Mouse (Mus musculus) R1 (cell line): ENCODE results near the gene Ago4.

Experiments used
- DNase-seq: peaks from one replicate; pipeline ENCODE4 v3.0.0-alpha.2; 2018; ENCODE audit warnings: low read depth, low spot score

Gene Ago4

DNA sequence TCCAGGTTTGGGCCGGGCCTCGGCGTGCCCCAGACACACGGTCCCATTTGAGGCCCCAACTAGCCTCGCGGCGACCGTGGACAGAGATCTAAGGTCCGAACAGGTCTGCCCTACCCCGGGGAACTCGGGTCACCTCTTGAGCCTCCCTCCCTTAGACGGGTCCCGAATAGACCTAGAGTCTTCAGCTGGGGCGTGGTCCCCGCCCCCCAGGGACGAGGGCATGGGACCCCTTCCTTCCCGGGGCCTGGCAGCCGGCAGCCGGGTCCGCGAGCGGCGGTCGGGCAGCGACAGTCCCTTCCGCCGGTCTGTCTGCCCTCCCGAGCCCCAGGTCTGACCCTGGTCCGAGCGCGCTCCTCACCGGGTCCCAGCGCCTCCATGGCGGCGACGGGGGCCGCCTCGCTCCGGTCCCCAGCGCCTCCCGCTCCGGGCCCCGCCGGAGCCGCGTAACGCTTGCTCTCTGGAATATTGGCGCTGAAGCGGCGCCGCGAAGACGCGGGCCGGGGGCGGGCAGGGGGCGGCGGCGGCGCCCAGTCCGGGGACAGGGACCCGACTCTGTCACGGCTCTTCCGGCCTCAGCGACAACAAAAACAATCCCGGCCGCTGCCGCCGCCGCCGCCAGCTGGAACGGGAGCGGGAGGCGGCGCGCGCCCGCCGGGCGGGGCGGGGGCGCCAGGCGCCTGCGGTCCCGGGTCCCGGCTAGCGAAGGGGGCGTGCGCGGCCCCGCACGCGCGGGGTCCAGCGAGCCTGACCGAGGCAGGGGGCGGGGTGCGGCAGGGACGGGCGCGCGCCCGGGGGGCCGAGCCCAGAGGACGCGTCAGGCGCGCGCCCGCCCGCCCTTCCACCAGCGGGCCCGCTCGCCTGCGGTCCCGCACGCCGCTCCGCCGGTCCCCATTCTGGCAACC lies at the start of gene Ago4:
TSS of gene Ago4 (minus strand) at position 646 of the 902 bp plus-strand sequence.
- DNase-seq: peak; percentile 45

DNA sequence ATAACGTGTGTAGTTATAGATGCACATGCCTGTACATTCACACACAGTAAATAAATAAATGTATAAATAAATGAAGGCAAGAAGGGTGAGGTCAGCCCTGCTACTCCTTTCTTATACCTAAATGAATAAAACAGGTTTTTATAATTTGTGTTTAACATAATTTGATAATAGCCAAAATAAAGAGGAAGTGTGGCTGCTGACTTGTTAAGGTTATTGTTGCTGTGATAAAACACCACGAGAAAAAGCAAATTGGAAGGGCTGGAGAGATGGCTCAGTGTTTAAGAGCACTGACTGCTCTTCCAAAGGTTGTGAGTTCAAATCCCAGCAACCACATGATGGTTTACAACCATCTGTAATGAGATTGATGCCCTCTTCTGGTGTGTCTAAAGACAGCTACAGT lies 45.8 kb upstream of the Ago4 start:
- no peak for DNase-seq

DNA sequence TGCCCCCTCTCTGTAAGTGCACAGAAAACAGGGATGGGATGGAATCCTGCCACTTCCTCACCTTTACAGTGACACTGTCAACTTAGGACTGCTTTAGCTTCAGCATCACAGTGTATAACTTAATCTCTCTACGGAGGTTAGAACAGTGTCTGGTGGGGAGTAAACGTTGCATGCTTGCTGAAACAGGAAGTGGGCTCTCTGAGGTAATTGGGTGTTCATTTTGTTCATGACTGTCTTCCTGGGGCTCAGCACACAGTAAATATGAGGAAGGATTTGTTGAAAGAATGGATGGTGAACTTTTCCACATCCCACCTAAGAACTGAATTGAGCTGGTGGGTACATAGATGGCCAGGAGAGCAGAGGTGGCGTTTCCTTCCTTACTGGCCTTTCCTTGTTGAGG lies 44.6 kb upstream of the Ago4 start:
- DNase-seq: no peak

DNA sequence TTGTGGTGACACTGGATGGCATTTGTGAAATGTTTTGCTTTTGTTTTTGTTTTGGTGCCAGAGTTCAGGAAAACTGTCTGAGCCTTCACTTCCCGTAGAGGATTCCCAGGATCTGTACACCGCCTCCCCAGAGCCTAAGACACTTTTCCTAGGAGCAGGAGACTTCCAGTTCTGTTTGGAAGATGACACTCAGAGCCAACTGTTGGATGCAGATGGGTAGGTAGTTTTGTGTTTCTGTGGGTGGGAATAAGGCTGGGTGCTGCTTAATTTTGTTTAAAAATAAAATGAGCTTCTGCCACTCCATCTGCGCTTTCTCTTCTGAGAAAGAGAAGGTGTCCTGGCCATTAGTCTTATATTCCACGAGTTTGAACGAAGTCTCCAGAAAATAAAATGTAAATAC lies 43.0 kb upstream of the Ago4 start:
- DNase-seq: no peak

DNA sequence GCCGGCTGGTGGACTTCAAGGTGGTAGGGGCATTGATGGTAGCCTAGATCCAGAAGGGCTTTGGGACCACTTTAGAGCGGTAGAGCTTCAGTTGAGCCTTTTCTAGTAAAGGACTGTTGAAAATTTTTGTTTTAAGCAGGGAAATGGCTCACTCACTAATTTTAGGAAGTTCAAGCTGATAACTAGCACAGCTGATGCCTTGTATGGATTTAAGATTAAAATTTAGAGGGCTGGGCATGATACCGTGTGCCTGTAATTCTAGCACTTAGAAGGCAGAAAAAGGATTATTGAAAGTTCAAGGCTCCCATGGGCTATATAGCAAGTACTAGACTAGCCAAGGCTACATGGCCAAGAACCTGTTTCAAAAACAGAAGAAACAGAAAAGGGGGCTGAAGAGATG lies 36.5 kb upstream of the Ago4 start:
- no peak for DNase-seq

DNA sequence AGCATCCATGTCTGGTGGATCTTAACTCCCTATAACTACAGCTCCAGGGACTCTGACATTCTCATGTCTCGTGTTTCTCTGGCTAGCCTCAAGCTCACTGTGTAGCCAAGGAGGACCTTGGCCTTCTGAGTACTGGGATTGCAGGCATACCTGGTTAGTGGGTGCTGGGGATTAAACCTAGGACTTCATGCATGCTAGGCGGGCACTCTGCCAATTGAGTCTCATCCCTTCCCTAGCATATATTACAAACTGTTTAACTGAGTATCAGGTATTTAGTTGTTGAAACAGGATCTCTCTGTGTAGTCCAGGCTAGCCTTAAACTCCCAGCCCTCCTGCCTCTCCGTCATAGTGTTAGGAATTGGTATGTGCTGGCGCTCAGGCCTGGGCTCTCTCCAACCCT lies 34.0 kb upstream of the Ago4 start:
- DNase-seq: no peak

DNA sequence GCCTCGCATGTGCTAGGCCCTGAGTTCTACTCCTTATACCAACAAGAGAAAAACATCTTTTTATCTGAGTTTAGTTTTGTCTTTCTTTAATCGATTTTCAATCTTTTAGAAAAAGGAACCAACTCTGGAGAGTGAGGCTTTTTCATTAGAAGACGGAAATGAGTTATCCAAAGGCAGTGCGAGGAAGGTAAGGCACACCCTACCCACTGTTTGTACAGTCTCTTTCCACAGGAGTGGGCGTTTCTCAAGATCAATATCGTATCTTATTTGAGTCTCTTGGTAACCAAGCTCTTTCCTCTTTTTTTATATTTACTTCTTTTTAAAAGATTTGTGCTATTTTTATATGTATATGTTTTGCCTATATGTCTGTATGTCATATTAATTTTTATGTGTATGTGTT lies 30.5 kb upstream of the Ago4 start:
- no peak for DNase-seq

DNA sequence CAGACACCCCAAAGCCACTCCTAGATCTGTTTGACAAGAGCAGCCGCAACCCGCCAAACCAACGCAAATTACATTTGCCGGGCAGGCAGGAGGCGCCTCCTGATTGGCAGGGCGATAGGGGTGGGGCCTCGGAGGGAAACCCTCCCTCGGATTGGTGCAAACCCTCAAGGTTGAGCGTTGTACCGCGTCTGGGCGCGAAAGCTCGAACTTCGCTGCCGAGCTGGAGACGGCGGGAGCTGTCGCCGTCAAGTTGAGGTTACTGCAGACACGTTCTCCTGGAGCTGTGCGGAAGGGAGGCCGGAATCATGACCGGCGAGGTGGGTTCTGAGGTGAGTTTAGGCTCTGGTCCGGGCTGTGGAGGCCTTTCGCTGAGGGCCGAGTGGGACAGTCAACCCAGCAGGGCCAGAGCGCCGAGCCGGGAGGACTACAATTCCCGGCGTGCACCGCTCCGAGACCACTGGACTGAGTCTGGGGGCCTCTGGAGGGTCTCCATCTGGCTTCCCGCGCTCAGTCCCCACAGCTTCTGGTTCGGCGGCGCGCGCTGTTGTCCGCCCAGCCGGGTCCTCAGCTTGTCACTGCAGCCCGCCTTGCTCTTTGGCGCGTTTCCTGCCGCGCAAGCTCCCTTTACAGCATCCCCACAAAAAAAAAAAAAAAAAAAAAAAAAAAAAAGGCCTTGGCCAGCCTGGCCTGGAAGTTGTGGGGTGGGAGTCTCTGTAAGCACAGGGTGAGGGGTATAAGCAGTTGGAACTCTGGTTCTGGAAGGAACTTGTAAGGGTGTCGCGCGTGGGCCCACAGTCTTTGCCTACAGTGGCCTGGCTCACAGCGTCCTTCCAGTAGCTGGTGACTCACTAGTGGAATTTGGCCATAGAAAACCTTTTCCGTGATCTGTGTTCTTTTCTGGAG lies 23.8 kb upstream of the Ago4 start, which contains the start of gene Clspn:
TSS of gene Clspn (plus strand) at position 127 of the 903 bp plus-strand sequence.
- DNase-seq: peak; percentile 96

DNA sequence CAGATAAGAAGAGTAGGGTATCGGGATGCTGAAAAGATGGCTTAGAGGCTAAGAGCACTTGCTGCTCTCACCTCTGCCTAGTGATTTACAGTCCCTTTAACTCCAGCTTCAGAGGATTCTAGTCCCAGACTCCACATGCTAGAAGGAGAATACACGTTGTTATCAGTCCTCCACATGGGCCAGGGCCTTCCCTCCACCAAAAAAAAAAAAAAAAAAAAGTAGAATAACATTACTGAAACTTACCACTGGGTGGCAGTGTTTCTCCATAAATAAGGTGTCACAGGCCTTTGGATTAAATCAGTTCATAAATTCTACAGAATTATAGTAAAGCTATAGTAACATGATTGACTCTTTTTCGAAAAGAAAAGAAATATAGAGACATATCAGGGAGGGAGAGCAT lies 21.2 kb upstream of the Ago4 start:
- peak; percentile 67 for DNase-seq

DNA sequence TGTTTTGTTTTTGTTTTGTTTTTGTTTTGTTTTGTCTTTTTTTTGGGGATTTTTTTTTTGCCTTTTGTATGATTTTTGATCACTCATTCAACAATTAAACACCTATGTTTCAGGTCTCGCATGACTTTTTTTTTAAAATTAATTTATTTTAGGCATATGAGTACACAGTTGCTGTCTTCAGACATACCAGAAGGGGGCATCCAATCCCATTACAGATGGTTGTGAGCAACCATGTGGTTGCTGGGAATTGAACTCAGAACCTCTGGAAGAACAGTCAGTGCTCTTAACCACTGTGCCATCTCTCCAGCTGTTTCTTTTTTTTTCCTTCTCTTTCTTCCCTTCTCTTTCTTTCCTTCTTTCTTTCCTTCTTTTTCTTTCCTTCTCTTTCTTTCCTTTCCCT lies 20.4 kb upstream of the Ago4 start:
- no peak for DNase-seq

DNA sequence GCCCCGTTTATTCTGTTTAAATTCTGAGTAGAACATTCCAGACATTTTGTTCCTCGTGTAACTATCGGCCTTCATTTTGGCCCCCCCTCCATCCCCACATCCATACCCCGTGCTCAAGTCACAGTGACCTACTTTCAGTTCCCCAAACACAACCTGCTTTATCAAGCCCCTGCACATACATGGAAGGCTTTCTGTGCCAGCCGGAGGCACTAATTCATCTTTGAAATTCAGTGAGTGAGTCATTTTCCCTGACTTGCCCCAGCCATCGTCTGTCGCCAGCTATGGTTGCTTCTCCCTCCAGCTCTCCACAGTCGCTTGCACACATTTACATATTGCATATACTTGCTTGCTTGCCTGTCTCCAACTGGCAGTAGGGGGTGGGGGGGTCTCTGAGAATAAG lies 19.8 kb upstream of the Ago4 start:
- no peak for DNase-seq

DNA sequence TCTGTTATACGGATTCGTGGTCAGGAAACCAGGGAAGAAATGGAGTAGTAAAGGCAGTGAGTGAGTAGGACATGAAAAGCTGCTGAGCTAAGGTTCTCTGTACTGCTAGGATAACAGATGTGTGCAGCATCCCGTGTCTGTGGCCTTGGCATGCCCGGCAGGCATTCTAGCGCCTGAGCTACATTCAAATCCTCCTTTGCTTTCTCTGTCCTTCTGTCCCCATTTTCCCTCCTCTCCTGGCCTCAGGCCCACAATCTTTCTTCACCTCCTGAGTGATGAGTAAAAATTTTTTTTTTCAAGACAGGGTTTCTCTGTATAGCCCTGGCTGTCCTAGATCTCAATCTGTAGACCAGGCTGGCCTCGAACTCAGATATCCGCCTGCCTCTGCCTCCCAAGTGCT lies 18.9 kb upstream of the Ago4 start:
- no peak for DNase-seq

DNA sequence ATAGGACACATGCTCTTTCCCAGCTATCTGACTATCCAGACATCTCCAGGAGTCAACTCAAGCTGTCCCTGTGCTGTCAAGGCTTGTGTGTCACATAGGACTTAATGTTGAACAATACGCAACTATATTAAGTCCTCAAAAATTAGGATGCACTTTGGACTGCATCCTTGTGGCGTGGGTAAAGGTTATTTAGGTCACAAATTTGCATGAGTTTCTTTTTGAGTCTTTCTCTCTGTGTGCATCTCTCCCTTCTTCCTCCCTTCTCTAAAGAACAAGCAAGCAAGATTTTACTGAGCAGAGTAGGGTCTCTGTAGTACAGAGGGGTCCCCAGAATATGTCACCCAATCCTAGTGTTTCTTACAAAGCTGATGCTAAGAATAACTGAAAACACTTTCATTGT lies 12.9 kb upstream of the Ago4 start:
- DNase-seq: no peak

DNA sequence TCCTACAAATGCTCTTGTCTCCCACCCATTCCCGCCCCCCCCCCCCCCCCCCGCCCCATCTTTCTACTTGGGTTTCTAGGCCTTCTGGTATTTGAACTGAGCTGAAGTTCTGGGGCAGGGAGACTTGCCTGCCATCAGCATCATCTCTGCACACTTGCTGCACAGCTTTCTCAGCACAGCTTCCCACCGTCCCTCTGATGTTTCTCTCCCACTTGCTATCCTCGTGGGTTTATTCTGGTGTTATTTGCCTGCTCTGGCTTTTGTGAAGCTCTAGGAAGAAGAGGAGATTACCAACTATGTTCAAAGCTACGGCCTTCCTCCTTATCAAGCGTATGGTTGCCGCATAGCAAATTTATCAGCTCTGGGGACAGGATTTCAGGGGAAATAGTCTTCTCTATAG lies 12.4 kb upstream of the Ago4 start:
- no peak for DNase-seq

DNA sequence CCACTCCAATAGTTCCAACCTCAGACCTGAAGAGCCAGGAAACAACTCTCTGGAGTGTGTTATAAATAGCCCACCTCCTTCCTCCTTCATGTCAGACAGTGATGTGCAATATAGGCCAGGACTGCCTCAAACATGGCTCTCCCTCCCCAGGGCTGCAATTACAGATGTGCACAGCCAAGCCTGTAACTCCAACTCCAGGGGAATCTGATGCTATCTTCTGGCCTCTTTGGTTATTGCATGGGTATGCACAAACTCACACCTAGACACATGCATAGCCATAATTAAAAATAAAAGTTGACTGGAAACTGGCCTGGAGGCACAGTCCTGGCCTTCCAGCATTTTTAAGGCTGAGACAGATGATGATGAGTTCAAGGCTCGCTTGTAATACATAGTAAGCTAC lies 11.7 kb upstream of the Ago4 start:
- DNase-seq: no peak

DNA sequence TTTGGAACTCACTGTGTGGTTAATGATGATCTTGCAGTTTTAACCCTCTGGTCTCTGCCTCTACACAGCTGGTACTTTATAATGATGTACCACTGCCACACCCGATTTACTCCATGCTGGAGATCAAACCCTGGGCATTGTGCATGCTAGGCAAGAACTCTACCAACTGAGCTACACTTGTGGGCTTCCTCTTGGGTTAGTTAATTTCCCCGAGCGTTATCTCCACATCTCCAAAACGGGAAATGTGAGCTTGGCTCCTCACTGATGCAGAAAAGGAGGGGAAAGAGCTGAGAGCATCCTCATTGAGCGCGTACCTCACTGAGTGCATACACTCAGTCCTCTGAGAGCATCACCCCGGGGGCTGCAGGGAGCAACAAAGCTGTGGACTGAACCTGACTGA lies 9.6 kb upstream of the Ago4 start:
- DNase-seq: no peak

DNA sequence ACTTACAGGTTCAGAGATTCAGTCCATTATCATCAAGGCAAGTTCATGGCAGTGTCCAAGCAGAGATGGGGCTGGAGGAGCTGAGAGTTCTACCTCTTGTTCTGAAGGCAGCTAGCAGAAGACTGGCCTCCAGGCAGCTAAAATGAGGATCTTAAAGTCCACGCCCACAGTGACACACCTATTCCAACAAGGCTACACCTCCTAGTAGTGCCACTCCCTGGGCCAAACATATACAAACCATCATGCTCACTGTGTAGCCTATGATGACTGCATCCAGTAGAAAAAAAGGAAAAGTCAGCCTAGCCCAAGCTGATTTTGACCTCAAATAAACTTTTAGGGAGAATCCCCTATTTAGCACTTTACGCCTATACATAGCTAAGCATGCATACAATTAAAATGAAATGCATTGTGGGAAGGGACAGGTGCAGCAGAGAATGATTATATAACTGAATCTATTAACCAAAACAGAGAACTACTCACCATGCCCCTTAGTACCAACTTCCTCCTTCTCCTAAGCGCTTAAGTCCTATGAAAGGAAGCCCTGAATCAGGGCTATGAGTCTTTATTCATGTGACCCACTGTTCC lies 7.3 kb upstream of the Ago4 start:
- no peak for DNase-seq

DNA sequence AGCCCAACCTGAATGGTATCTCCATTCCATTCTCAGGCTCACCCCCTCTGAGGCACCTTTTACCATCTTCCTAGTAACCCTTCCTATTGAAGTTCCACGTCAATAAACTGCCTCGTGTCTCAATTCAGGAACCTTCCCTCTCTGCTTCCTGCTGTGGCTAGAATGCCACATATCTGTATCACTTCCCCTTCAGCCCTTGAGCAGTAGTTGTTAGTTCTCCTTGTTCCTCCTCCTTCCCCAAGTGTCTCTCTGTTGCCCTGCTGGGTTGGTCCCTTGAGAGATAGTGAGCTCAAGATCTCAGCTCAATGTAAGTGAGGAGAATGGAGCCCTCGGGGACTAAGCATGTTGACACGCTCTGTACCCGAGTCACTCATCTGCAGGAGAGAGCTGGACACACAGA lies 3.6 kb upstream of the Ago4 start:
- no peak for DNase-seq

DNA sequence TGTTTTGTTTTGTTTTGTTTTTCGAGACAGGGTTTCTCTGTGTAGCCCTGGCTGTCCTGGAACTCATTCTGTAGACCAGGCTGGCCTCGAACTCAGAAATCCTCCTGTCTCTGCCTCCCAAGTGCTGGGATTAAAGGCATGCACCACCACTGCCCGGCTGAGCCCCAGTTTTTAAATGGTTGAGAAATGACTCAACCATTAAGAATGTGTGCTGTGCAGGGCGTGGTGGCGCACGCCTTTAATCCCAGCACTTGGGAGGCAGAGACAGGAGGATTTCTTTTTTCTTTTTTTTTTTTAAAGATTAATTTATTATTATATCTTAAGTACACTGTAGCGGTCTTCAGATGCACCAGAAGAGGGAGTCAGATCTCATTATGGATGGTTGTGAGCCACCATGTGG lies 2.4 kb upstream of the Ago4 start:
- DNase-seq: peak; percentile 52

DNA sequence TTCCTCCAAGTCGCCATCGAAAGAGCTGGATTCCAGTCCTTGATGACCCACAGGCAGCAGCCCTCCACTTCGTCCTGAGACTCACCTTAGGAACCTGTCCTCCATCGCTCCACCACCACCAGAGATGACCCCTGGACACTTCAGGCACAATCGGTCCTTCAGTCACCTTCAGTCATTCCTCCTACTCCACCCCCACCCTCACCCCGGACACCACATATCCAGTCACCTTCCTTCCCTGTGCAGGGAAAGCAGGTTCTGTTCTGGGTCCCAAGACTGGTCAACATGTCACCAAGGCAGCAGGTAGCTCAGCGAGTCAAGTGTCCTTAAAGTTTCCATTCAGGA lies 428 bp upstream of the Ago4 start:
- peak; percentile 38 for DNase-seq

DNA sequence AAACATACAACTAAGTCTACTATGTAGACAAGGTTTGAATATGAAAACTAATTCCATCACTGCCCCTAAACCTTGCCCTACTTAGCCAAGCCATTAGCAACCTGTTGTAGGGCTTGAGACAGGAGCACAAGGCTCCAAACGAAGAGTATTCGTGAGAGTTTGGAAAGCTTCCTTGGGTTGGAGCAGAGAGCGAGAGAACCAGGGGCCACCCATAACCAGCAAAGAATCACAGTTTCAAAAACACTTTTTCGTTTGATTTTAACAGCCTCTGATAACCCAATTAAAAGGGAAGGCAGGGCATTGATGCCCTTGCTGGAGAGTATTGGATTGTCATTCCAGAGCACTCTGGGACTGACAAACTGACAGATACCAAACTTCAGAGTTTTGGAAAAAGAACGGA lies 980 bp downstream of the Ago4 start:
- DNase-seq: no peak

DNA sequence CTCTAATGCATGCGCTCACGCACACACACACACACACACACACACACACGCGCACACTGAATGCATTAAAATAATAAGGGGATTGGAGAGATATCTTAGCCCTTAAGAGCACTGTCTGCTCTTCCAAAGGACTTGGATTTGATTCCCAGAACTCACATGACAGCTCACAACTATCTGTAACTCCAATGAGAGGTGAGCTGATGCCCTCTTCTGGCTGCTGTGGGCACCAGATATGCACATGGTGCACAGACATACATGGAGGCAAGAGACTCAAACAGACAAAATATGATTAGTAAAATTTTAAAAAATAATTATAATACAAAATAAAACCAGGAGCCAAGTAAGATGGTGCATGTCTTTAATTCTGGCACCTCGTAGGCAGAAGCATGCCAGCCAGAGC lies 6.4 kb downstream of the Ago4 start:
- peak; percentile 50 for DNase-seq
